Mouse (Mus musculus): ENCODE data around the gene Pomt1. TPM values are rescaled to one million over a fixed set of nuclear protein-coding genes. Genes with fewer than 3 reads are reported as not detected.

Gene Pomt1
- polyA plus RNA-seq, 1 experiment from 2014 or later, result 25.8 TPM

GRCm38 (mm10) chr2:32207682-32208081 is 28.7 kb upstream of the Pomt1 start:
- Histone ChIP-seq H3K4me2 (no peak overlapping the region), H3K4me1 (replicated peaks) (peaks cover under 1% of the 10 kb centered on the region; the same call in 1 of the 2 replicates), H3K9me3 (no peaks in the 10 kb centered on the region), H3K4me3 (no peak overlapping the region), H3K36me3 (peaks cover 100% of the 10 kb centered on the region), H3K27ac (replicated peaks) (no peak overlapping the region), H3K27me3 (no peaks in the 10 kb centered on the region), H3K9ac (no peak overlapping the region)
- WGBS, result 96% methylated on average over 1 of the region's 1 CpGs
- no peak for ATAC-seq (ENCODE audit: low read depth)

GRCm38 (mm10) chr2:32211689-32212088 is 24.7 kb upstream of the Pomt1 start:
- Histone ChIP-seq H3K27ac (replicated peaks) (peak overlapping the region; percentile 42; the same call in 1 of the 2 replicates), H3K9me3 (no peaks in the 10 kb centered on the region), H3K9ac (no peak overlapping the region; the same call in 1 of the 2 replicates), H3K4me3 (no peak overlapping the region), H3K4me2 (no peak overlapping the region), H3K27me3 (no peaks in the 10 kb centered on the region), H3K4me1 (replicated peaks) (peaks cover 9% of the 10 kb centered on the region), H3K36me3 (peaks cover 100% of the 10 kb centered on the region)
- WGBS, result 92% methylated on average over 8 of the region's 8 CpGs
- ATAC-seq (ENCODE audit: low read depth), result no peak

DNA sequence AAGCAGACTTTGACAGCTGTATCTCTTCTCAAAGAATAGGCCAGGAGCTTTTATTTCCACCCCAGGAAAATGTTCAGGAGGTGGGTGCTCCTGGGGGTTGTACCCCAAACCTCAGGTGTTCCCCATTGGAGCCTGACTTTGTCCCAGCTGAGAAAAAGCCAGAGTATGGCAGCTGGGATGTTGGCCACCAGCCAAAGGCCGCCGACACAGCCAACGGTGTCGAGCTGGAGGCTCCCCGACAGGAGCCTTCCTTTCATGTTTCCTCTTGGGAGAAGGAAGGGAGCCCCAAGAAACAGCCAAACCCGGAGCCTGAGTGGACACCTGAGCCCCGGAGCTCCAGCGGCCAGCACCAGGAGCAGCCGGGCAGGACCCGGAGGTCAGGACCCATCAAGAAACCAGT is 23.4 kb upstream of the Pomt1 start:
- Histone ChIP-seq H3K27me3 (no peaks in the 10 kb centered on the region), H3K4me2 (no peak overlapping the region), H3K4me3 (no peak overlapping the region), H3K9me3 (no peaks in the 10 kb centered on the region), H3K27ac (replicated peaks) (peak overlapping the region; percentile 65), H3K4me1 (replicated peaks) (peaks cover 9% of the 10 kb centered on the region), H3K36me3 (peaks cover 100% of the 10 kb centered on the region), H3K9ac (0 out of 2 replicates have a peak overlapping the region, but pooled peaks have one; percentile 5)
- WGBS, result 56% methylated on average over 10 of the region's 10 CpGs
- ATAC-seq (ENCODE audit: low read depth), result no peak

GRCm38 (mm10) chr2:32215576-32215975 is 20.8 kb upstream of the Pomt1 start:
- Histone ChIP-seq H3K4me2 (no peak overlapping the region), H3K27me3 (no peaks in the 10 kb centered on the region), H3K9ac (no peak overlapping the region), H3K4me3 (no peak overlapping the region), H3K27ac (replicated peaks) (no peak overlapping the region), H3K4me1 (replicated peaks) (peaks cover 9% of the 10 kb centered on the region), H3K36me3 (peaks cover 100% of the 10 kb centered on the region), H3K9me3 (no peaks in the 10 kb centered on the region)
- ATAC-seq (ENCODE audit: low read depth), result no peak
- 94% methylated on average over 10 of the region's 10 CpGs for WGBS

DNA sequence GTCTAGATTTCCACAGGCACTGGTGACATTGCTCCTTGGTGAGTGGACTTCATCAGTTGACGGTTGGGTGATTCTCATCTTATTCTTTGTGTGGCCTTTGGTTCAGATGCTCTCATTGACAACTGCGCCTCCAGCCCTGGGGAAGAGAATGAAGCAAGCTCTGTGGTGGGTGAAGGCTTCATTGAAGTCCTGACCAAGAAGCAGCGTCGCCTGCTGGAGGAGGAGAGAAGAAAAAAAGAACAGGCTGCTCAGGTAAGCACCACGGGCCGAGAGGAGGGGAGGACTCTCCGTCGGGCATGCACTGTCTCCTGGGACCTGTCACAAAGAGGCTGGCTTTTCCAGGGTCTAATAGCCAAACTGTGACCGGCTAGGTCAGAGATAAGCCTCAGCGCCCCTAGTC is 19.9 kb upstream of the Pomt1 start:
- no peak overlapping the region for H3K9ac ChIP-seq
- WGBS, result 91% methylated on average over 10 of the region's 10 CpGs
- H3K36me3 ChIP-seq, result peaks cover 100% of the 10 kb centered on the region
- H3K9me3 ChIP-seq, result no peaks in the 10 kb centered on the region
- no peak overlapping the region for H3K4me3 ChIP-seq
- ATAC-seq (ENCODE audit: low read depth), result no peak
- H3K4me2 ChIP-seq, result no peak overlapping the region
- no peaks in the 10 kb centered on the region for H3K27me3 ChIP-seq
- H3K4me1 ChIP-seq (replicated peaks), result peaks cover 9% of the 10 kb centered on the region
- no peak overlapping the region for H3K27ac ChIP-seq (replicated peaks)

GRCm38 (mm10) chr2:32217656-32218055 is 18.7 kb upstream of the Pomt1 start:
- no peak for ATAC-seq (ENCODE audit: low read depth)
- peaks cover 100% of the 10 kb centered on the region for H3K36me3 ChIP-seq
- WGBS, result 90% methylated on average over 8 of the region's 8 CpGs
- no peaks in the 10 kb centered on the region for H3K9me3 ChIP-seq
- H3K4me2 ChIP-seq, result no peak overlapping the region
- H3K4me1 ChIP-seq (replicated peaks), result peaks cover 8% of the 10 kb centered on the region
- H3K4me3 ChIP-seq, result no peak overlapping the region
- H3K27ac ChIP-seq (replicated peaks), result no peak overlapping the region
- H3K27me3 ChIP-seq, result no peaks in the 10 kb centered on the region
- H3K9ac ChIP-seq, result no peak overlapping the region

GRCm38 (mm10) chr2:32218113-32218512 is 18.3 kb upstream of the Pomt1 start:
- peaks cover 4% of the 10 kb centered on the region; the same call in 1 of the 2 replicates for H3K4me1 ChIP-seq (replicated peaks)
- peaks cover 100% of the 10 kb centered on the region for H3K36me3 ChIP-seq
- no peaks in the 10 kb centered on the region for H3K9me3 ChIP-seq
- no peak overlapping the region for H3K4me3 ChIP-seq
- H3K9ac ChIP-seq, result no peak overlapping the region
- no peak for ATAC-seq (ENCODE audit: low read depth)
- H3K27me3 ChIP-seq, result no peaks in the 10 kb centered on the region
- H3K4me2 ChIP-seq, result no peak overlapping the region
- WGBS, result 90% methylated on average over 5 of the region's 5 CpGs
- H3K27ac ChIP-seq (replicated peaks), result no peak overlapping the region

- no peak for ATAC-seq (ENCODE audit: low read depth)
- Histone ChIP-seq H3K4me2 (no peak overlapping the region), H3K4me1 (replicated peaks) (no peaks in the 10 kb centered on the region), H3K27me3 (no peaks in the 10 kb centered on the region), H3K27ac (replicated peaks) (no peak overlapping the region), H3K9ac (no peak overlapping the region), H3K9me3 (no peaks in the 10 kb centered on the region), H3K36me3 (peaks cover 100% of the 10 kb centered on the region), H3K4me3 (no peak overlapping the region)
- 85% methylated on average over 11 of the region's 11 CpGs for WGBS
These were observed 17.7 kb upstream of the Pomt1 start for GRCm38 (mm10) chr2:32218541-32219334.

DNA sequence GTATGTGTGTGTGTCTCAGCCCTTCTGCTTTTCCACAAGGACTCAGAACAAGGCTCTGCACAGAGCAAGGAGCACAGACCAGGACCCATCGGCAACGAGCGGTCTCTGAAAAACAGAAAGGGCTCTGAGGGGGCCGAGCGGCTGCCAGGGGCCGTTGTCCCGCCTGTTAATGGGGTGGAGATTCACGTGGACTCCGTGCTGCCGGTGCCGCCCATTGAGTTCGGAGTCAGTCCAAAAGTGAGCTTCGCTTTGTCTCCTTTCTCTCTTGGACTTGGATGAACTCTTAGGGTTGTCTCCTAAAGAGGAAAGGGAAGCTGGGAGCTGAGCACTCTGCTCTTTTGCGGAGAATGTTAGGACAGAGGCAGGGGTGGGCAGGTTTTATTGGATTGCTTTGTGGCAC is 16.9 kb upstream of the Pomt1 start:
- H3K4me1 ChIP-seq (replicated peaks), result no peaks in the 10 kb centered on the region
- H3K9me3 ChIP-seq, result no peaks in the 10 kb centered on the region
- H3K36me3 ChIP-seq, result peaks cover 100% of the 10 kb centered on the region
- WGBS, result 91% methylated on average over 14 of the region's 14 CpGs
- H3K9ac ChIP-seq, result no peak overlapping the region
- no peaks in the 10 kb centered on the region for H3K27me3 ChIP-seq
- H3K4me2 ChIP-seq, result no peak overlapping the region
- H3K4me3 ChIP-seq, result no peak overlapping the region
- H3K27ac ChIP-seq (replicated peaks), result no peak overlapping the region
- ATAC-seq (ENCODE audit: low read depth), result no peak

GRCm38 (mm10) chr2:32220021-32220420 is 16.4 kb upstream of the Pomt1 start:
- Histone ChIP-seq H3K4me1 (replicated peaks) (no peaks in the 10 kb centered on the region), H3K27me3 (no peaks in the 10 kb centered on the region), H3K4me3 (no peak overlapping the region), H3K36me3 (peaks cover 100% of the 10 kb centered on the region), H3K4me2 (no peak overlapping the region), H3K27ac (replicated peaks) (no peak overlapping the region), H3K9me3 (no peaks in the 10 kb centered on the region), H3K9ac (no peak overlapping the region)
- no peak for ATAC-seq (ENCODE audit: low read depth)
- WGBS, result 96% methylated on average over 6 of the region's 6 CpGs

DNA sequence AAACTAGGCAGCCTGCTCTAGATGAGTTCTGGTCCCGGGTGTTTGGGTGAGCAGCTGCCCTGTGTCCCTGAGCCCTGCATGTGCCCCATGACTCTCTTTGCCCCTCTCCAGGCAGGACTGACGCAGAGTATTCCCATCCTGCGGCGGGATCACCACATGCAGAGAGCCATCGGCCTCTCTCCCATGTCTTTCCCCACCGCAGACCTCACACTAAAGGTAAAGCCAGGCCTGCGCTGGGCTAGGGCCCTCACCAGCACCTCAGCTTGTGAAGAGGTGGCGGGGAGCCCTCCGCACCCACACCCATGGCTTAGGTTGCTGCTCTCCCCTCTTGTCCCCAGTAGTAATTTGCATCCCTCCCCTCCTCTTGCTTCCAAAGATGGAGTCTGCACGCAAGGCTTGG is 15.4 kb upstream of the Pomt1 start:
- Histone ChIP-seq H3K4me1 (replicated peaks) (no peaks in the 10 kb centered on the region), H3K9ac (no peak overlapping the region), H3K36me3 (peaks cover 100% of the 10 kb centered on the region), H3K4me2 (no peak overlapping the region), H3K9me3 (no peaks in the 10 kb centered on the region), H3K27me3 (no peaks in the 10 kb centered on the region), H3K4me3 (no peak overlapping the region), H3K27ac (replicated peaks) (no peak overlapping the region)
- 94% methylated on average over 10 of the region's 10 CpGs for WGBS
- no peak for ATAC-seq (ENCODE audit: low read depth)

DNA sequence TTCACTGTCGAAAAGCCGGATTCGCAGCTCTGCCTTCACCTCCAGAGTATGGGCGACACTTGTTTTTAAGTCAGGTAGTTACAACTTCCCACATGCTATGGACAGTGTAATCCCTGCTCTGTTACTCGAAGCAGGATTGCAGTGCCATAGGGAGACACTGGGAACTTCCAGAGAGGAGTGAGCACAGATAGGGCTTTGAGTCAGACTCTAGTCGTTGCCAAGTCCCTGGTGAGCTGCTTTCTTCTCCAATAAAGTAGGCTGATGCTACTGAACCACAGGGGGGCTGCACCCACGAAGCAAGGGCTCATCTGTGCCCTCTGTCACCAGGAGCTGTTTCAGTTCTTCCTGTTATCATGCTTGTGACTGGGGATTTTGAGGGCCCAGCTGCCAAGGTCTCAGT is 14.8 kb upstream of the Pomt1 start:
- H3K4me1 ChIP-seq (replicated peaks), result no peaks in the 10 kb centered on the region
- no peak overlapping the region for H3K4me2 ChIP-seq
- peaks cover 100% of the 10 kb centered on the region for H3K36me3 ChIP-seq
- H3K9me3 ChIP-seq, result no peaks in the 10 kb centered on the region
- no peaks in the 10 kb centered on the region for H3K27me3 ChIP-seq
- no peak overlapping the region for H3K9ac ChIP-seq
- no peak overlapping the region for H3K4me3 ChIP-seq
- no peak overlapping the region for H3K27ac ChIP-seq (replicated peaks)
- ATAC-seq (ENCODE audit: low read depth), result no peak
- WGBS, result 91% methylated on average over 7 of the region's 7 CpGs

- 91% methylated on average over 10 of the region's 10 CpGs for WGBS
- Histone ChIP-seq H3K4me3 (no peak overlapping the region), H3K36me3 (peaks cover 100% of the 10 kb centered on the region), H3K27ac (replicated peaks) (no peak overlapping the region), H3K27me3 (no peaks in the 10 kb centered on the region), H3K9ac (no peak overlapping the region), H3K4me2 (no peak overlapping the region), H3K4me1 (replicated peaks) (no peaks in the 10 kb centered on the region), H3K9me3 (no peaks in the 10 kb centered on the region)
- ATAC-seq (ENCODE audit: low read depth), result no peak
These were observed 14.3 kb upstream of the Pomt1 start for GRCm38 (mm10) chr2:32222057-32222456.

Measured in neural tube, embryonic 13.5 days (tissue).